Mouse (Mus musculus): ENCODE measurements around the gene Sgcd. TPM values are rescaled to one million over a fixed set of nuclear protein-coding genes. Genes with fewer than 3 reads are reported as not detected.

Sgcd gene
- polyA plus RNA-seq, 1 experiment from 2014 or later, result 1.9 TPM

- no peak for ATAC-seq
- H3K9me3 ChIP-seq (ENCODE audit: control insufficient read depth, low read length), result no peaks in the 10 kb centered on the region
- no peak overlapping the region for H3K27ac ChIP-seq (ENCODE audit: low read length)
- H3K4me1 ChIP-seq (ENCODE audit: control insufficient read depth, insufficient read depth, low read length), result no peaks in the 10 kb centered on the region
- 83% methylated on average over 2 of the region's 2 CpGs for WGBS
- no peak overlapping the region for H3K9ac ChIP-seq (ENCODE audit: low read depth, low read length)
- no peaks in the 10 kb centered on the region for H3K27me3 ChIP-seq (replicated peaks; ENCODE audit: control insufficient read depth, insufficient read depth, low read length)
- H3K36me3 ChIP-seq (ENCODE audit: control insufficient read depth, insufficient read depth, low read length), result no peaks in the 10 kb centered on the region
- H3K4me2 ChIP-seq (ENCODE audit: low read depth, low read length), result no peak overlapping the region
- no peak overlapping the region for H3K4me3 ChIP-seq (ENCODE audit: low read length)
Observed at GRCm38 (mm10) chr11:47071161-47071560, 917.6 kb downstream of the Sgcd start.

- no peak for ATAC-seq
- no peak overlapping the region for H3K4me3 ChIP-seq (ENCODE audit: low read length)
- 92% methylated on average over 2 of the region's 2 CpGs for WGBS
- H3K4me2 ChIP-seq (ENCODE audit: low read depth, low read length), result no peak overlapping the region
- no peak overlapping the region for H3K9ac ChIP-seq (ENCODE audit: low read depth, low read length)
- no peak overlapping the region for H3K27ac ChIP-seq (ENCODE audit: low read length)
- H3K4me1 ChIP-seq (ENCODE audit: control insufficient read depth, insufficient read depth, low read length), result no peaks in the 10 kb centered on the region
- H3K27me3 ChIP-seq (replicated peaks; ENCODE audit: control insufficient read depth, insufficient read depth, low read length), result no peaks in the 10 kb centered on the region
- H3K9me3 ChIP-seq (ENCODE audit: control insufficient read depth, low read length), result no peaks in the 10 kb centered on the region
- H3K36me3 ChIP-seq (ENCODE audit: control insufficient read depth, insufficient read depth, low read length), result no peaks in the 10 kb centered on the region
Observed at GRCm38 (mm10) chr11:47069769-47070384, 918.9 kb downstream of the Sgcd start.

- 72% methylated on average over 4 of the region's 4 CpGs for WGBS
- H3K4me1 ChIP-seq (ENCODE audit: control insufficient read depth, insufficient read depth, low read length), result no peaks in the 10 kb centered on the region
- H3K36me3 ChIP-seq (ENCODE audit: control insufficient read depth, insufficient read depth, low read length), result no peaks in the 10 kb centered on the region
- no peaks in the 10 kb centered on the region for H3K9me3 ChIP-seq (ENCODE audit: control insufficient read depth, low read length)
- H3K4me2 ChIP-seq (ENCODE audit: low read depth, low read length), result no peak overlapping the region
- H3K9ac ChIP-seq (ENCODE audit: low read depth, low read length), result no peak overlapping the region
- H3K27me3 ChIP-seq (replicated peaks; ENCODE audit: control insufficient read depth, insufficient read depth, low read length), result no peaks in the 10 kb centered on the region
- no peak overlapping the region for H3K27ac ChIP-seq (ENCODE audit: low read length)
- no peak for ATAC-seq
- H3K4me3 ChIP-seq (ENCODE audit: low read length), result no peak overlapping the region
Observed at GRCm38 (mm10) chr11:47063690-47064089, 925.1 kb downstream of the Sgcd start.

GRCm38 (mm10) chr11:47050390-47050789 is 938.4 kb downstream of the Sgcd start:
- H3K4me2 ChIP-seq (ENCODE audit: low read depth, low read length), result no peak overlapping the region
- no peak overlapping the region for H3K9ac ChIP-seq (ENCODE audit: low read depth, low read length)
- no peaks in the 10 kb centered on the region for H3K36me3 ChIP-seq (ENCODE audit: control insufficient read depth, insufficient read depth, low read length)
- WGBS, result 46% methylated on average over 2 of the region's 2 CpGs
- no peak overlapping the region for H3K4me3 ChIP-seq (ENCODE audit: low read length)
- H3K4me1 ChIP-seq (ENCODE audit: control insufficient read depth, insufficient read depth, low read length), result no peaks in the 10 kb centered on the region
- no peak for ATAC-seq
- no peaks in the 10 kb centered on the region for H3K9me3 ChIP-seq (ENCODE audit: control insufficient read depth, low read length)
- H3K27ac ChIP-seq (ENCODE audit: low read length), result no peak overlapping the region
- H3K27me3 ChIP-seq (replicated peaks; ENCODE audit: control insufficient read depth, insufficient read depth, low read length), result no peaks in the 10 kb centered on the region

- Histone ChIP-seq H3K9ac (ENCODE audit: low read depth, low read length) (no peak overlapping the region), H3K4me2 (ENCODE audit: low read depth, low read length) (no peak overlapping the region), H3K9me3 (ENCODE audit: control insufficient read depth, low read length) (no peaks in the 10 kb centered on the region; the same call in 1 of the 2 replicates), H3K36me3 (ENCODE audit: control insufficient read depth, insufficient read depth, low read length) (no peaks in the 10 kb centered on the region), H3K27me3 (replicated peaks; ENCODE audit: control insufficient read depth, insufficient read depth, low read length) (no peaks in the 10 kb centered on the region), H3K4me1 (ENCODE audit: control insufficient read depth, insufficient read depth, low read length) (no peaks in the 10 kb centered on the region), H3K27ac (ENCODE audit: low read length) (no peak overlapping the region), H3K4me3 (ENCODE audit: low read length) (no peak overlapping the region)
- WGBS, result 78% methylated on average over 4 of the region's 4 CpGs
- ATAC-seq, result no peak
Observed at GRCm38 (mm10) chr11:47049756-47050155, 939.0 kb downstream of the Sgcd start.

- Histone ChIP-seq H3K9me3 (ENCODE audit: control insufficient read depth, low read length) (no peaks in the 10 kb centered on the region), H3K27ac (ENCODE audit: low read length) (no peak overlapping the region), H3K4me3 (ENCODE audit: low read length) (no peak overlapping the region), H3K4me1 (ENCODE audit: control insufficient read depth, insufficient read depth, low read length) (no peaks in the 10 kb centered on the region), H3K4me2 (ENCODE audit: low read depth, low read length) (no peak overlapping the region), H3K9ac (ENCODE audit: low read depth, low read length) (no peak overlapping the region), H3K27me3 (replicated peaks; ENCODE audit: control insufficient read depth, insufficient read depth, low read length) (no peaks in the 10 kb centered on the region), H3K36me3 (ENCODE audit: control insufficient read depth, insufficient read depth, low read length) (no peaks in the 10 kb centered on the region)
- WGBS, result 83% methylated on average over 5 of the region's 5 CpGs
- ATAC-seq, result no peak
Observed at GRCm38 (mm10) chr11:47032318-47032717, 956.5 kb downstream of the Sgcd start.

- Histone ChIP-seq H3K27me3 (replicated peaks; ENCODE audit: control insufficient read depth, insufficient read depth, low read length) (no peaks in the 10 kb centered on the region), H3K27ac (ENCODE audit: low read length) (no peak overlapping the region), H3K4me1 (ENCODE audit: control insufficient read depth, insufficient read depth, low read length) (no peaks in the 10 kb centered on the region), H3K9me3 (ENCODE audit: control insufficient read depth, low read length) (no peaks in the 10 kb centered on the region), H3K4me3 (ENCODE audit: low read length) (no peak overlapping the region), H3K9ac (ENCODE audit: low read depth, low read length) (no peak overlapping the region), H3K36me3 (ENCODE audit: control insufficient read depth, insufficient read depth, low read length) (no peaks in the 10 kb centered on the region), H3K4me2 (ENCODE audit: low read depth, low read length) (no peak overlapping the region)
- ATAC-seq, result no peak
- WGBS, result 33% methylated on average over 6 of the region's 6 CpGs
Observed at GRCm38 (mm10) chr11:47020874-47021273, 967.9 kb downstream of the Sgcd start.

- H3K36me3 ChIP-seq (ENCODE audit: control insufficient read depth, insufficient read depth, low read length), result no peaks in the 10 kb centered on the region
- no peak overlapping the region for H3K9ac ChIP-seq (ENCODE audit: low read depth, low read length)
- no peaks in the 10 kb centered on the region for H3K4me1 ChIP-seq (ENCODE audit: control insufficient read depth, insufficient read depth, low read length)
- no peak overlapping the region for H3K4me2 ChIP-seq (ENCODE audit: low read depth, low read length)
- 49% methylated on average over 2 of the region's 2 CpGs for WGBS
- H3K9me3 ChIP-seq (ENCODE audit: control insufficient read depth, low read length), result no peaks in the 10 kb centered on the region
- H3K27ac ChIP-seq (ENCODE audit: low read length), result no peak overlapping the region
- H3K4me3 ChIP-seq (ENCODE audit: low read length), result no peak overlapping the region
- H3K27me3 ChIP-seq (replicated peaks; ENCODE audit: control insufficient read depth, insufficient read depth, low read length), result no peaks in the 10 kb centered on the region
- no peak for ATAC-seq
Observed at GRCm38 (mm10) chr11:47018139-47018538, 970.6 kb downstream of the Sgcd start.

DNA sequence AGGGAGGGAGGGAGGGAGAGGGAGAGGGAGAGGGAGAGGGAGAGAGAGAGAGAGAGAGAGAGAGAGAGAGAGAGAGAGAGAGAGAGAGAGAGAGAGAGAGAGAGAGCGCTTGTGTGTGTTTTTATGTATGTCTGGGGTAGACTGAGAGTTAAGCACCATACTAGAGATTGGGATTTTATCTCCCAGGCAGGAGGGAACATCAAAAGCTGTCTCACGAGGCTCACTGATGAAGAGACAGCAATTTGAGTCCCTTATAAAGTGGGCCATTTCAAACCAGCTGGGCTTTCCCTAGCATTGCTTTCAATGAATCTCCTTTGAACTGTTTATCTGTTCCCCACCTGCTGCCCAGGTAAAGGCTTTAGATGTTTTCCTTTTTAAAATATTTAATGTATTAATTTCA is 973.1 kb downstream of the Sgcd start:
- no peaks in the 10 kb centered on the region for H3K36me3 ChIP-seq (ENCODE audit: control insufficient read depth, insufficient read depth, low read length)
- ATAC-seq, result no peak
- H3K4me2 ChIP-seq (ENCODE audit: low read depth, low read length), result no peak overlapping the region
- H3K27ac ChIP-seq (ENCODE audit: low read length), result no peak overlapping the region
- no peaks in the 10 kb centered on the region for H3K4me1 ChIP-seq (ENCODE audit: control insufficient read depth, insufficient read depth, low read length)
- 57% methylated on average over 2 of the region's 2 CpGs for WGBS
- H3K4me3 ChIP-seq (ENCODE audit: low read length), result no peak overlapping the region
- H3K27me3 ChIP-seq (replicated peaks; ENCODE audit: control insufficient read depth, insufficient read depth, low read length), result no peaks in the 10 kb centered on the region
- no peaks in the 10 kb centered on the region for H3K9me3 ChIP-seq (ENCODE audit: control insufficient read depth, low read length)
- H3K9ac ChIP-seq (ENCODE audit: low read depth, low read length), result no peak overlapping the region

GRCm38 (mm10) chr11:47014278-47014677 is 974.5 kb downstream of the Sgcd start:
- no peak overlapping the region for H3K9ac ChIP-seq (ENCODE audit: low read depth, low read length)
- no peaks in the 10 kb centered on the region for H3K9me3 ChIP-seq (ENCODE audit: control insufficient read depth, low read length)
- H3K4me1 ChIP-seq (ENCODE audit: control insufficient read depth, insufficient read depth, low read length), result no peaks in the 10 kb centered on the region
- H3K27me3 ChIP-seq (replicated peaks; ENCODE audit: control insufficient read depth, insufficient read depth, low read length), result no peaks in the 10 kb centered on the region
- no peak overlapping the region for H3K4me3 ChIP-seq (ENCODE audit: low read length)
- H3K4me2 ChIP-seq (ENCODE audit: low read depth, low read length), result no peak overlapping the region
- no peaks in the 10 kb centered on the region for H3K36me3 ChIP-seq (ENCODE audit: control insufficient read depth, insufficient read depth, low read length)
- no peak for ATAC-seq
- no peak overlapping the region for H3K27ac ChIP-seq (ENCODE audit: low read length)

Measured in intestine, embryonic 16.5 days (tissue).